13 mouse cellular contexts compared by ENCODE assay signal in genomic region chr14:78649525-78650274, GRCm38 (mm10).
DNase-seq lines count a peak whose midpoint lies in the region; ATAC-seq and TF ChIP-seq lines count a peak whose summit lies in the region.
"Had no signal": no experiment of that assay in that cellular context is flagged by ENCODE, and none has a peak within 500 bp of the region (broad histone marks: within the 10 kb centered on the region; RNA-seq: fewer than 3 reads in every experiment).

No protein-coding gene starts in this region.

- WGBS in kidney, embryonic 15.5 days: 54% methylated on average over 21 of the region's 21 CpGs
- 71% methylated on average over 21 of the region's 21 CpGs for WGBS in lung, postnatal 0 days
- WGBS in neural tube, embryonic 14.5 days: 85% methylated on average over 21 of the region's 21 CpGs

- TF ChIP-seq EP300 in lung, postnatal 0 days (IDR thresholded peaks at IDR 0.05): no peak

- H3K4me1 ChIP-seq in kidney, embryonic 15.5 days: peaks cover 9% of the 10 kb centered on the region; the same call in 1 of the 2 replicates
- no peaks in the 10 kb centered on the region for H3K4me1 ChIP-seq in lung, postnatal 0 days (ENCODE audit: insufficient read depth, low read depth, low read length)
- peaks cover under 1% of the 10 kb centered on the region; the same call in 1 of the 2 replicates for H3K4me1 ChIP-seq in cortical plate, adult 2 months (ENCODE audit: control insufficient read depth, insufficient read depth, low read length)
- no peaks in the 10 kb centered on the region for H3K4me1 ChIP-seq in neural tube, embryonic 14.5 days (ENCODE audit: control insufficient read depth, insufficient read depth, low read length)

- TF ChIP-seq CTCF in lung, postnatal 0 days (IDR thresholded peaks at IDR 0.05): no peak
- TF ChIP-seq CTCF in cortical plate, adult 2 months (IDR thresholded peaks at IDR 0.05; ENCODE audit: extremely low read depth, insufficient read depth, low read length): no peak

- H3K27ac ChIP-seq in kidney, embryonic 15.5 days: peak overlapping the region; percentile 47
- H3K27ac ChIP-seq in lung, postnatal 0 days (ENCODE audit: low read length): peak overlapping the region; percentile 21; the same call in 1 of the 2 replicates
- peak overlapping the region; percentile 73 for H3K27ac ChIP-seq in cortical plate, adult 2 months (ENCODE audit: insufficient read depth, low read length)
- peak overlapping the region; percentile 24; the same call in 1 of the 2 replicates for H3K27ac ChIP-seq in neural tube, embryonic 14.5 days (ENCODE audit: low read depth, low read length)

- H3K4me3 ChIP-seq in kidney, embryonic 15.5 days (replicated peaks): no peak overlapping the region
- H3K4me3 ChIP-seq in lung, postnatal 0 days (ENCODE audit: low read depth, low read length): no peak overlapping the region
- H3K4me3 ChIP-seq in cortical plate, adult 2 months (ENCODE audit: insufficient read depth, low read length): peak overlapping the region; percentile 59
- no peak overlapping the region for H3K4me3 ChIP-seq in neural tube, embryonic 14.5 days (ENCODE audit: low read depth, low read length)
- H3K4me3 ChIP-seq: erythroblast, embryonic 14.5 days had no signal

- H3K36me3 ChIP-seq in kidney, embryonic 15.5 days: peaks cover 9% of the 10 kb centered on the region
- H3K36me3 ChIP-seq in lung, postnatal 0 days (ENCODE audit: insufficient read depth, low read length): no peaks in the 10 kb centered on the region
- no peaks in the 10 kb centered on the region for H3K36me3 ChIP-seq in neural tube, embryonic 14.5 days (ENCODE audit: control insufficient read depth, insufficient read depth, low read length)

- no peak overlapping the region for H3K9ac ChIP-seq in kidney, embryonic 15.5 days
- H3K9ac ChIP-seq in lung, postnatal 0 days (replicated peaks; ENCODE audit: low read depth): no peak overlapping the region
- no peak overlapping the region for H3K9ac ChIP-seq in neural tube, embryonic 14.5 days (replicated peaks; ENCODE audit: low read depth, low read length)

- ATAC-seq in kidney, embryonic 15.5 days (replicated peaks; ENCODE audit: low FRiP score): peak; percentile 52; the same call in 1 of the 2 replicates
- no peak for ATAC-seq in lung, postnatal 0 days
- no peak for ATAC-seq in neural tube, embryonic 14.5 days (ENCODE audit: low read depth)

- 0 out of 2 replicates have a peak, but pooled peaks have one; percentile 8 for TF ChIP-seq POLR2A in cortical plate, adult 2 months (IDR thresholded peaks at IDR 0.05; ENCODE audit: extremely low read depth, insufficient read depth, low read length)

- peak overlapping the region; percentile 6; the same call in 1 of the 2 replicates for H3K4me2 ChIP-seq in kidney, embryonic 15.5 days
- peak overlapping the region; percentile 5; the same call in 1 of the 2 replicates for H3K4me2 ChIP-seq in lung, postnatal 0 days (replicated peaks; ENCODE audit: low read depth, low read length)
- H3K4me2 ChIP-seq in neural tube, embryonic 14.5 days (ENCODE audit: low read depth, low read length): no peak overlapping the region
- H3K4me2 ChIP-seq: heart, embryonic 11.5 days had no signal

- no peaks in the 10 kb centered on the region for H3K9me3 ChIP-seq in kidney, embryonic 15.5 days (replicated peaks)
- no peaks in the 10 kb centered on the region for H3K9me3 ChIP-seq in lung, postnatal 0 days (ENCODE audit: low read length)
- H3K9me3 ChIP-seq in neural tube, embryonic 14.5 days (ENCODE audit: control insufficient read depth, low read length): no peaks in the 10 kb centered on the region

- no peak for DNase-seq in kidney, postnatal 36 days
- no peak for DNase-seq in lung, postnatal 0 days (ENCODE audit: low spot score)
- DNase-seq in lung, postnatal 25 days (ENCODE audit: low spot score): no peak
- DNase-seq in urinary bladder, postnatal 4 days (ENCODE audit: low spot score in 2 of 2): no peak
- DNase-seq: adrenal gland, postnatal 14 days; cerebellum, adult 11 months; embryo, embryonic 11 days; kidney, adult 18-20 months had no signal

- no peaks in the 10 kb centered on the region for H3K27me3 ChIP-seq in kidney, embryonic 15.5 days
- no peaks in the 10 kb centered on the region for H3K27me3 ChIP-seq in lung, postnatal 0 days (replicated peaks; ENCODE audit: insufficient read depth, low read length)
- H3K27me3 ChIP-seq in neural tube, embryonic 14.5 days (ENCODE audit: control insufficient read depth, insufficient read depth, low read length): no peaks in the 10 kb centered on the region

Comparison
In these comparisons a context has a peak if more than half of its experiments do, and no peak if none do; other contexts are left out.
1. H3K27ac ChIP-seq: peak in every context shown above with its lines; median percentile 73 in cortical plate, adult 2 months; 47 in kidney, embryonic 15.5 days; 24 in neural tube, embryonic 14.5 days; 21 in lung, postnatal 0 days.